Mouse (Mus musculus) kidney, embryonic 14.5 days (tissue): Measurements from ENCODE around the gene D030056L22Rik. TPM values are rescaled to one million over a fixed set of nuclear protein-coding genes. Genes with fewer than 3 reads are reported as not detected.
A peak's percentile ranks its signal among the peaks of the same experiment; 100 is the strongest.

ENCODE experiments used
- ATAC-seq: fragments of 200-750 bp; cut with Nextera tagmentation; 2 replicates; pipeline ENCODE4 v1.8.0; 2017; ENCODE audit warnings: moderate number of reproducible peaks, mild to moderate bottlenecking, moderate TSS enrichment, moderate library complexity; ENCODE audit not compliant: low FRiP score, low TSS enrichment
- H3K27ac ChIP-seq: fragments of 300-500 bp; sonication (generic); 2 replicates; pipeline ENCODE4 v1.5.1; 2014; ENCODE audit warnings: low read depth, mild to moderate bottlenecking, low read length, moderate library complexity, mixed read lengths
- H3K27me3 ChIP-seq: fragments of 300-500 bp; sonication (generic); 2 replicates; pipeline ENCODE4 v1.6.1; 2014; ENCODE audit warnings: mild to moderate bottlenecking, low read length; ENCODE audit not compliant: control insufficient read depth, insufficient read depth
- H3K36me3 ChIP-seq: fragments of 300-500 bp; sonication (generic); 2 replicates; pipeline ENCODE4 v1.6.1; 2014; ENCODE audit warnings: low read length, mixed read lengths; ENCODE audit not compliant: control insufficient read depth, insufficient read depth
- H3K4me1 ChIP-seq: fragments of 300-500 bp; sonication (generic); 2 replicates; pipeline ENCODE4 v1.6.1; 2014; ENCODE audit warnings: low read length, mixed read lengths; ENCODE audit not compliant: control insufficient read depth, insufficient read depth
- H3K4me2 ChIP-seq: fragments of 300-500 bp; sonication (generic); replicated peaks from 2 replicates; pipeline ENCODE4 v1.6.1; 2014; ENCODE audit warnings: low read depth, mild to moderate bottlenecking, low read length
- H3K4me3 ChIP-seq: fragments of 300-500 bp; sonication (generic); 2 replicates; pipeline ENCODE4 v1.5.1; 2014; ENCODE audit warnings: mild to moderate bottlenecking, low read length
- H3K9ac ChIP-seq: fragments of 300-500 bp; sonication (generic); 2 replicates; pipeline ENCODE4 v1.6.1; 2014; ENCODE audit warnings: low read depth, mild to moderate bottlenecking, low read length, moderate library complexity
- H3K9me3 ChIP-seq: fragments of 300-500 bp; sonication (generic); 2 replicates; pipeline ENCODE4 v1.6.1; 2016; ENCODE audit warnings: low read length; ENCODE audit not compliant: control insufficient read depth
- WGBS: fragments of 180-500 bp; shearing (Covaris S2); extraction: QIAGEN DNeasy Blood & Tissue Kit; methylation state at CpG from one replicate; pipeline ENCODE4 v1.1.7; 2014; 5-methylcytosine and 5-hydroxymethylcytosine counted together
- polyA plus RNA-seq: library from polyadenylated mRNA; unstranded; fragments of >200 nt; fragmentation: Nextera tagmentation; extraction: Ambion mirVana; gene quantifications from 2 replicates; pipeline ENCODE4 v1.2.1, GENCODE M21; 2014

The D030056L22Rik gene
- 47.8 and 49.5 TPM in 2 replicates for polyA plus RNA-seq

GRCm38 (mm10) chr19:18712866-18713300 is at the start of gene D030056L22Rik:
Gene D030056L22Rik (plus strand): TSS chr19:18713193.
- Histone ChIP-seq H3K9ac (peak within 1 kb of the TSS; percentile 87), H3K27ac (peak within 1 kb of the TSS; percentile 94), H3K27me3 (no peaks in the 10 kb centered on the region), H3K4me3 (peak within 1 kb of the TSS; percentile 84), H3K4me2 (peak within 1 kb of the TSS; percentile 63), H3K36me3 (peaks cover under 1% of the 10 kb centered on the region; the same call in 1 of the 2 replicates), H3K9me3 (no peaks in the 10 kb centered on the region), H3K4me1 (peaks cover 18% of the 10 kb centered on the region; the same call in 1 of the 2 replicates)
- 0% methylated on average over 43 of the region's 49 CpGs for WGBS
- ATAC-seq, result peak; percentile 98

- H3K4me3 ChIP-seq, result no peak overlapping the region
- no peaks in the 10 kb centered on the region for H3K36me3 ChIP-seq
- no peak for ATAC-seq
- no peaks in the 10 kb centered on the region for H3K27me3 ChIP-seq
- H3K4me1 ChIP-seq, result no peaks in the 10 kb centered on the region
- no peak overlapping the region for H3K27ac ChIP-seq
- WGBS, result 46% methylated on average over 2 of the region's 2 CpGs
- no peak overlapping the region for H3K4me2 ChIP-seq
- no peak overlapping the region for H3K9ac ChIP-seq
- H3K9me3 ChIP-seq, result no peaks in the 10 kb centered on the region
Observed at GRCm38 (mm10) chr19:18663904-18664303, 49.1 kb upstream of the D030056L22Rik start.

- no peak overlapping the region for H3K4me3 ChIP-seq
- H3K9ac ChIP-seq, result no peak overlapping the region
- peaks cover 2% of the 10 kb centered on the region; the same call in 1 of the 2 replicates for H3K4me1 ChIP-seq
- no peaks in the 10 kb centered on the region for H3K36me3 ChIP-seq
- WGBS, result 92% methylated on average over 7 of the region's 7 CpGs
- H3K9me3 ChIP-seq, result no peaks in the 10 kb centered on the region
- H3K27ac ChIP-seq, result no peak overlapping the region
- no peak for ATAC-seq
- no peaks in the 10 kb centered on the region for H3K27me3 ChIP-seq
- no peak overlapping the region for H3K4me2 ChIP-seq
Observed at GRCm38 (mm10) chr19:18666966-18667365, 46.0 kb upstream of the D030056L22Rik start.

GRCm38 (mm10) chr19:18669551-18669950 is 43.4 kb upstream of the D030056L22Rik start:
- Histone ChIP-seq H3K27me3 (no peaks in the 10 kb centered on the region), H3K4me1 (peaks cover 18% of the 10 kb centered on the region), H3K9me3 (no peaks in the 10 kb centered on the region), H3K9ac (no peak overlapping the region), H3K4me2 (no peak overlapping the region), H3K4me3 (no peak overlapping the region), H3K36me3 (no peaks in the 10 kb centered on the region), H3K27ac (no peak overlapping the region)
- 90% methylated on average over 7 of the region's 7 CpGs for WGBS
- no peak for ATAC-seq

- H3K9me3 ChIP-seq, result no peaks in the 10 kb centered on the region
- peak; percentile 99 for ATAC-seq
- H3K27me3 ChIP-seq, result no peaks in the 10 kb centered on the region
- peak within 1 kb of the TSS; percentile 78 for H3K4me3 ChIP-seq
- H3K9ac ChIP-seq, result peak within 1 kb of the TSS; percentile 87
- H3K4me1 ChIP-seq, result peaks cover 18% of the 10 kb centered on the region
- WGBS, result under 1% methylated on average over 42 of the region's 58 CpGs
- H3K36me3 ChIP-seq, result no peaks in the 10 kb centered on the region
- H3K27ac ChIP-seq, result peak within 1 kb of the TSS; percentile 74
- peak within 1 kb of the TSS; percentile 56 for H3K4me2 ChIP-seq
Observed at GRCm38 (mm10) chr19:18670608-18671007, 42.4 kb upstream of the D030056L22Rik start, which contains the start of gene Carnmt1. Gene Carnmt1 (plus strand): TSS chr19:18670764.

- Histone ChIP-seq H3K27me3 (no peaks in the 10 kb centered on the region), H3K4me2 (peak overlapping the region; percentile 56), H3K27ac (peak overlapping the region; percentile 74), H3K36me3 (no peaks in the 10 kb centered on the region), H3K4me3 (peak overlapping the region; percentile 78), H3K9me3 (no peaks in the 10 kb centered on the region), H3K4me1 (peaks cover 18% of the 10 kb centered on the region), H3K9ac (peak overlapping the region; percentile 87)
- under 1% methylated on average over 50 of the region's 64 CpGs for WGBS
- ATAC-seq, result 0 out of 2 replicates have a peak, but pooled peaks have one; percentile 0
Observed at GRCm38 (mm10) chr19:18671056-18671741, 41.8 kb upstream of the D030056L22Rik start.

GRCm38 (mm10) chr19:18672498-18672897 is 40.5 kb upstream of the D030056L22Rik start:
- WGBS, result 58% methylated on average over 3 of the region's 3 CpGs
- no peak for ATAC-seq
- no peaks in the 10 kb centered on the region for H3K9me3 ChIP-seq

GRCm38 (mm10) chr19:18673116-18673515 is 39.9 kb upstream of the D030056L22Rik start:
- Histone ChIP-seq H3K36me3 (no peaks in the 10 kb centered on the region), H3K4me2 (peak overlapping the region; percentile 56), H3K9ac (peak overlapping the region; percentile 34; the same call in 1 of the 2 replicates), H3K4me1 (peaks cover 18% of the 10 kb centered on the region), H3K9me3 (no peaks in the 10 kb centered on the region), H3K27me3 (no peaks in the 10 kb centered on the region), H3K4me3 (peak overlapping the region; percentile 78; the same call in 1 of the 2 replicates), H3K27ac (no peak overlapping the region)
- ATAC-seq, result no peak
- 37% methylated on average over 4 of the region's 4 CpGs for WGBS

More at GRCm38 (mm10) chr19:18672498-18672897, 40.5 kb upstream of the D030056L22Rik start:
- H3K4me1 ChIP-seq, result peaks cover 18% of the 10 kb centered on the region
- H3K36me3 ChIP-seq, result no peaks in the 10 kb centered on the region
- peak overlapping the region; percentile 56 for H3K4me2 ChIP-seq
- H3K27me3 ChIP-seq, result no peaks in the 10 kb centered on the region
- no peak overlapping the region for H3K27ac ChIP-seq
- H3K4me3 ChIP-seq, result peak overlapping the region; percentile 78
- H3K9ac ChIP-seq, result peak overlapping the region; percentile 20; the same call in 1 of the 2 replicates

- H3K4me2 ChIP-seq, result no peak overlapping the region
- ATAC-seq, result no peak
- WGBS, result 79% methylated on average over 4 of the region's 4 CpGs
Observed at GRCm38 (mm10) chr19:18682142-18682541, 30.9 kb upstream of the D030056L22Rik start.

More at GRCm38 (mm10) chr19:18682142-18682541, 30.9 kb upstream of the D030056L22Rik start:
- Histone ChIP-seq H3K36me3 (peaks cover 16% of the 10 kb centered on the region; the same call in 1 of the 2 replicates), H3K9me3 (no peaks in the 10 kb centered on the region), H3K27ac (no peak overlapping the region), H3K9ac (no peak overlapping the region), H3K4me3 (no peak overlapping the region), H3K4me1 (no peaks in the 10 kb centered on the region), H3K27me3 (no peaks in the 10 kb centered on the region)
